In genomic region chr11:117963872-117964271, GRCm38 (mm10) we compare ENCODE assay signal across 8 mouse cellular contexts. TPM values are rescaled to one million over a fixed set of nuclear protein-coding genes. Genes with fewer than 3 reads are reported as not detected.
DNase-seq lines count a peak whose midpoint lies in the region; ATAC-seq and TF ChIP-seq lines count a peak whose summit lies in the region.

No protein-coding gene starts in this region.

- peak overlapping the region; percentile 34 to 36 for H3K4me3 ChIP-seq in heart, embryonic 14.5 days (ENCODE audit: control insufficient read depth in 1 of 2, insufficient read depth in 1 of 2, low read depth in 1 of 2, low read length in 2 of 2)
- peak overlapping the region; percentile 73 for H3K4me3 ChIP-seq in G1E (ENCODE audit: low read depth, low read length)
- peak overlapping the region; percentile 42 for H3K4me3 ChIP-seq in forebrain, embryonic 16.5 days (replicated peaks; ENCODE audit: low read length)
- H3K4me3 ChIP-seq in midbrain, embryonic 10.5 days = peak overlapping the region; percentile 52

- H3K36me3 ChIP-seq in heart, embryonic 14.5 days (ENCODE audit: control insufficient read depth, insufficient read depth, low read length) = peaks cover 5% of the 10 kb centered on the region; the same call in 1 of the 2 replicates
- H3K36me3 ChIP-seq in G1E (replicated peaks) = peaks cover 26% of the 10 kb centered on the region
- H3K36me3 ChIP-seq in forebrain, embryonic 16.5 days (ENCODE audit: control insufficient read depth, insufficient read depth) = no peaks in the 10 kb centered on the region
- H3K36me3 ChIP-seq in midbrain, embryonic 10.5 days = peaks cover 20% of the 10 kb centered on the region

- no peak for TF ChIP-seq CTCF in G1E (IDR thresholded peaks at IDR 0.05; ENCODE audit: low read depth, low read length)

- H3K27me3 ChIP-seq in heart, embryonic 14.5 days (ENCODE audit: control insufficient read depth, insufficient read depth, low read length) = peaks cover 19% of the 10 kb centered on the region
- peaks cover 59% of the 10 kb centered on the region for H3K27me3 ChIP-seq in G1E (ENCODE audit: insufficient read depth, low read length)
- no peaks in the 10 kb centered on the region for H3K27me3 ChIP-seq in forebrain, embryonic 16.5 days (replicated peaks; ENCODE audit: control insufficient read depth, insufficient read depth, low read length)
- peaks cover 58% of the 10 kb centered on the region for H3K27me3 ChIP-seq in midbrain, embryonic 10.5 days (ENCODE audit: low read depth, poor library complexity, severe bottlenecking)

- no peak for DNase-seq in heart, postnatal 4 days
- no peak for DNase-seq in G1E (ENCODE audit: low spot score)
- no peak for DNase-seq in midbrain, embryonic 10.5 days (ENCODE audit: low spot score)
- DNase-seq in thymus, postnatal 4 days = no peak
- no peak for DNase-seq in adrenal gland, postnatal 25 days

- no peaks in the 10 kb centered on the region for H3K9me3 ChIP-seq in heart, embryonic 14.5 days (ENCODE audit: control insufficient read depth, low read length)
- H3K9me3 ChIP-seq in G1E (replicated peaks) = peaks cover 9% of the 10 kb centered on the region
- no peaks in the 10 kb centered on the region for H3K9me3 ChIP-seq in forebrain, embryonic 16.5 days (ENCODE audit: control insufficient read depth, low read length)
- H3K9me3 ChIP-seq in midbrain, embryonic 10.5 days (replicated peaks) = no peaks in the 10 kb centered on the region

- peak overlapping the region; percentile 58 for H3K9ac ChIP-seq in heart, embryonic 14.5 days (ENCODE audit: low read length)
- H3K9ac ChIP-seq in forebrain, embryonic 16.5 days (replicated peaks; ENCODE audit: low read depth, low read length) = peak overlapping the region; percentile 51

- H3K27ac ChIP-seq in heart, embryonic 14.5 days (replicated peaks in 1 of 2; ENCODE audit: control insufficient read depth in 1 of 2, insufficient read depth in 1 of 2, low read depth in 2 of 2, low read length in 2 of 2) = peak overlapping the region; percentile 46 to 85
- 0 out of 2 replicates have a peak overlapping the region, but pooled peaks have one; percentile 17 for H3K27ac ChIP-seq in forebrain, embryonic 16.5 days (ENCODE audit: low read length)
- H3K27ac ChIP-seq in midbrain, embryonic 10.5 days (replicated peaks) = peak overlapping the region; percentile 84

- under 1% methylated on average over 9 of the region's 9 CpGs for WGBS in heart, embryonic 14.5 days
- WGBS in forebrain, embryonic 16.5 days = 3% methylated on average over 9 of the region's 9 CpGs
- 0% methylated on average over 9 of the region's 9 CpGs for WGBS in midbrain, embryonic 10.5 days

- ATAC-seq in heart, embryonic 14.5 days (ENCODE audit: insufficient number of reproducible peaks, insufficient read depth, low FRiP score, low read depth) = no peak; the same call in 1 of the 2 replicates
- no peak for ATAC-seq in G1E (ENCODE audit: extremely low read depth, insufficient number of reproducible peaks, low FRiP score, poor library complexity, severe bottlenecking)
- no peak for ATAC-seq in forebrain, embryonic 16.5 days
- no peak for ATAC-seq in CD4-positive, CD25-positive, alpha-beta regulatory T cell, adult 4 months

- H3K4me2 ChIP-seq in heart, embryonic 14.5 days (ENCODE audit: low read length) = peak overlapping the region; percentile 81
- H3K4me2 ChIP-seq in forebrain, embryonic 16.5 days (ENCODE audit: low read length) = peak overlapping the region; percentile 71

- peaks cover 47 to 61% of the 10 kb centered on the region in 2 experiments for H3K4me1 ChIP-seq in heart, embryonic 14.5 days (ENCODE audit: control insufficient read depth in 2 of 2, insufficient read depth in 2 of 2, low read length in 2 of 2)
- H3K4me1 ChIP-seq in G1E (ENCODE audit: insufficient read depth, low read depth, low read length) = peaks cover 57% of the 10 kb centered on the region
- peaks cover 58% of the 10 kb centered on the region for H3K4me1 ChIP-seq in forebrain, embryonic 16.5 days (replicated peaks; ENCODE audit: control insufficient read depth, insufficient read depth, low read length)
- H3K4me1 ChIP-seq in midbrain, embryonic 10.5 days = peaks cover 83% of the 10 kb centered on the region

RNA-seq across cellular contexts. Expression of gene Socs3, which starts 6.0 kb away (rescaled TPM):
- 2.0 and 2.3 TPM in 2 replicates for polyA plus RNA-seq in heart, embryonic 14.5 days (2014; fragmentation: Nextera tagmentation; extraction: Ambion mirVana)
- total RNA-seq in heart, postnatal 4 days (2021) = 1 to 10 TPM; 5.5 TPM
- total RNA-seq in G1E (2014; fragmentation: Nextera tagmentation) (1.3 TPM in 1 of 2 replicates, not detected in the other), G1E (2017) (3.8 and 5.6 TPM in 2 replicates)
- polyA plus RNA-seq in G1E (2012) = 2.5 and 2.9 TPM in 2 replicates
- polyA plus RNA-seq in forebrain, embryonic 16.5 days (2015; fragmentation: Nextera tagmentation; extraction: Ambion mirVana) = 11.7 and 13.7 TPM in 2 replicates
- polyA plus RNA-seq in midbrain, embryonic 10.5 days (2016; fragmentation: Nextera tagmentation; extraction: Ambion mirVana) = 14.1 and 14.3 TPM in 2 replicates
- polyA plus RNA-seq in CD4-positive, CD25-positive, alpha-beta regulatory T cell, adult 4 months (2017; shearing (Covaris generic)) = 10 to 100 TPM; 34.4 to 35.5 TPM
- 8.8 and 9.0 TPM in 2 replicates for total RNA-seq in adrenal gland, postnatal 25 days (2021)

RNA-seq across cellular contexts. Expression of gene Pgs1, which starts 22.2 kb away (rescaled TPM):
- 23.1 TPM in 2 replicates for polyA plus RNA-seq in heart, embryonic 14.5 days (2014; fragmentation: Nextera tagmentation; extraction: Ambion mirVana)
- 10 to 100 TPM; 25.0 to 26.2 TPM for total RNA-seq in heart, postnatal 4 days (2021)
- total RNA-seq in G1E (2014; fragmentation: Nextera tagmentation) (9.7 and 10.0 TPM in 2 replicates), G1E (2017) (17.6 and 18.8 TPM in 2 replicates)
- polyA plus RNA-seq in G1E (2012) = 36.9 and 37.6 TPM in 2 replicates
- polyA plus RNA-seq in forebrain, embryonic 16.5 days (2015; fragmentation: Nextera tagmentation; extraction: Ambion mirVana) = 56.9 and 58.1 TPM in 2 replicates
- polyA plus RNA-seq in midbrain, embryonic 10.5 days (2016; fragmentation: Nextera tagmentation; extraction: Ambion mirVana) = 45.0 and 46.3 TPM in 2 replicates
- 10 to 100 TPM; 34.3 to 38.8 TPM for polyA plus RNA-seq in CD4-positive, CD25-positive, alpha-beta regulatory T cell, adult 4 months (2017; shearing (Covaris generic))
- 58.9 and 60.0 TPM in 2 replicates for total RNA-seq in adrenal gland, postnatal 25 days (2021)

Comparison
In these comparisons a context has a peak if more than half of its experiments do, and no peak if none do; other contexts are left out.
1. H3K27ac ChIP-seq: peak in every context shown above with its lines; median percentile 84 in midbrain, embryonic 10.5 days; 66 in heart, embryonic 14.5 days; 17 in forebrain, embryonic 16.5 days.